Mouse (Mus musculus) G1E (cell line): Measurements from ENCODE around the gene Tmc1.

ENCODE experiments used
- CTCF ChIP-seq: IDR thresholded peaks from 2 replicates; pipeline ENCODE4 v1.5.1; 2012; ENCODE audit warnings: low read depth, low read length, inconsistent platforms, mixed read lengths
- GATA1 ChIP-seq: IDR thresholded peaks from 2 replicates; pipeline ENCODE4 v1.6.1; 2012; ENCODE audit warnings: borderline replicate concordance, low read length, inconsistent platforms, mixed read lengths
- POLR2AphosphoS5 ChIP-seq: IDR thresholded peaks from 2 replicates; pipeline ENCODE4 v1.6.1; 2012; ENCODE audit warnings: low read depth, low read length, inconsistent platforms; ENCODE audit not compliant: insufficient replicate concordance
- TAL1 ChIP-seq: conservative IDR thresholded peaks from 2 replicates; pipeline ENCODE4 v1.6.1; 2012; ENCODE audit warnings: low read depth, low read length, inconsistent platforms, mixed read lengths

DNA sequence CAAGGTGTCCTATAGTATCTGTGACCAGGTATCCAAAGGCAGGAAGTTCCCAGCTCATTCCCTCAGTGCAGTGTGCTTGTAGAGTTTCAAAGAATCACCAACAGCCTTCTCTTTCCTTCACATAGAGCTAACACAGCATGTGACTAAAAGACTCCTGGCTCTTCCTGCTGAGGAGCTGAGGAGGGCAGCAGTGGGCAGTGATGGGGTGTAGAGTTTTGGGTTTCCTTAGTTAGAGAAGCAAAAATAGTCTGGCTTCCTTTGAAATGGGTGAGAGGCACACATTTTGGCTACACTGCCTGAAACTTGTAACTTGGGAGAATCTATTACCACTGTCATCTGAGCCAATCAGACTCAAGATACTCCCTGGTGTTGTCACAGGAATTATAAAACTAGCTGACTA is 96.2 kb downstream of the Tmc1 start:
- TF ChIP-seq CTCF (no peak), GATA1 (no peak), TAL1 (no peak), POLR2AphosphoS5 (no peak)
